Mouse (Mus musculus) thymus, adult 2 months (tissue): Measurements from ENCODE around the gene Cep57.

Source experiments
- CTCF ChIP-seq: fragments of 200-500 bp; IDR thresholded peaks from 2 replicates; pipeline ENCODE4 v1.5.1; 2012; ENCODE audit warnings: mild to moderate bottlenecking, control low read depth, low read length, moderate library complexity, borderline replicate concordance; ENCODE audit not compliant: control insufficient read depth, poor library complexity, insufficient read depth; ENCODE audit errors: extremely low read depth
- POLR2A ChIP-seq: fragments of 200-500 bp; IDR thresholded peaks from 2 replicates; pipeline ENCODE4 v1.6.1; 2012; ENCODE audit warnings: mild to moderate bottlenecking, low read length, control low read depth, moderate library complexity; ENCODE audit not compliant: control insufficient read depth, poor library complexity, insufficient read depth; ENCODE audit errors: extremely low read depth

- no peak for TF ChIP-seq POLR2A
- no peak for TF ChIP-seq CTCF
Measured at GRCm38 (mm10) chr9:13856777-13857176, 29.9 kb upstream of the Cep57 start.
